Mouse (Mus musculus) adrenal gland, postnatal 25 days (tissue): Measurements from ENCODE around the gene Cyp4f16. TPM values are rescaled to one million over a fixed set of nuclear protein-coding genes. Genes with fewer than 3 reads are reported as not detected.
"Not testable (repeated sequence)": the region's sequence is repeated elsewhere in the genome, so short reads cannot be mapped to it uniquely, and the experiment has no call there.

ENCODE experiments used
- DNase-seq: peaks from one replicate; pipeline ENCODE4 v3.0.0; 2021; ENCODE audit warnings: mixed read lengths
- total RNA-seq: library from RNA; stranded (reverse); gene quantifications from 2 replicates; pipeline ENCODE4 v1.2.3, GENCODE M21; 2021

Cyp4f16 gene
- total RNA-seq, 1 experiment from 2014 or later, result 16.1 TPM

DNA sequence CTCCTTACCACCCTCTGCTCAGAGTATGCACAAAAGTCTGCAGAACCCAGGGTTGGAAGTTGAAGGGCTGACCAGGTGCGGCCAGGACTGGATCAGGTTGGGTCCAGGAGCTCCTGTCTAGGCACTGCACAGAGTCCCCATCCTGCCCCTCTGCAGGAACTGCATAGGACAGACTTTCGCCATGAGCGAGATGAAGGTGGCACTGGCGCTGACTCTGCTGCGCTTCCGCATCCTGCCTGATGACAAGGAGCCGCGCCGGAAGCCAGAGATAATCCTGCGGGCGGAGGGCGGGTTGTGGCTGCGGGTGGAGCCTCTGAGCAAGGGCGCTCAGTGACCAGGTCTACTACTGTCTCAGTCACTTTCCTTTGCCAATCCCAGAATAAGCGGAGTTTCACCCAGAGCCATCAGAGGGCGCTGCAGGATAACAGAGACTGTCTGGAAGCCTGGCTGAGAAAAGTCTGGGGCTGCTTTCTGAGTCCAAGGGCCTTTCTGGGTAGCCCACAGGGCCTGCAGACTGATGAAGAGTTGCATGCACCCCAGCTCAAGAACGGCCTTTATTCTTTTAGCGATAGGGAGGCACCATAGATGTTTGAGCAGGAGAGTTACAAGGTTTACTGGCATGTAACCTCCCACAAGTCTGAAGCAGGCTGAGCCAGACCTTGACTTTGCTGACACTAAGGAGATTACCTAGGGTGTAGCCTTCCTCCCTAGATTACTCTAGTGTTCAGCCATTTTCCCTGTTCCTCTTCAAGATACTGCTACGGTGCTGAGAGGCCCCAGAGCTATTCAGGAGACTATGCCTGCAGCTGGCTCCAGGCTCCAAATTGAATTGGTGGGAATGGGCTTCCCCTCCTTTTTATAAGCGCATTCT is 14.8 kb downstream of the Cyp4f16 start:
- peak; percentile 79 for DNase-seq

DNA sequence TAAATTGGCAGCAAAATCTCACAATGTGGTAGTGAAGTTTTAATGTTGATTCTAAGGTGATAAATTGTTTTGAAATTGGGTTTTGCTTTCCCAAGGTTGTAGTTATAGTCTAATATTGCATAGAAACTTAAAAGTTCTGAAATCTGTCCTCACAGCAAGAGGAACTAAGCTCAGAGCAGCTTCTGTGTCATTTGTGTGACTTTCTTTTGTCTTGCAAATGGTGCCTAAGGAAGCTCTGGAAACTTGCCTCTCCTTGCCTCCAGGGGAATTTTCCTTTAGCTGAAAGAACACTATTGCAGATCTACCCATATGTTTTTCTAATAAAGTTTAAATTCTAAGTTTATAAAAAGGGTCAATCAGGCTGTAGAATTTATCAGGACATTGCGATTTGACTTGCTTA is 16.7 kb downstream of the Cyp4f16 start:
- not testable (repeated sequence) for DNase-seq

DNA sequence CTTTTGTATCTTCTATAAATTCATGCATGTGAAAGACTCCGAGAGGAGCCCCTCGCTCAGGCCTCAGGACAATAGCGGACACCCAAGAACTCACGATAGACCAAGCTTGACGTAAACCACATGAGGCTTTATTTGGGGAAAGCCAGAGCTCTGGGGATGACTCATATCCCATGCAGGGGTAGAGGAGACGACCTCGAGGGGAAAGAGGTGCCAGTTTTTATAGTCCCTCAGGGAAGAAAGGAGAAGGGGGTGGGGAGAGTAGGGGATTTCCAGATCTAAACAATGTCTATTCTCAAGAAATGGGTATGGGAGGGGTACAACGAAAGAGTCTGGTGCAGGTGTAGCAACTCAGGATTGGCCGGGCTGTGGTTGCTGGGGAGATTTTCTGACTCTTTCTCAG is 18.0 kb downstream of the Cyp4f16 start:
- DNase-seq, result not testable (repeated sequence)

DNA sequence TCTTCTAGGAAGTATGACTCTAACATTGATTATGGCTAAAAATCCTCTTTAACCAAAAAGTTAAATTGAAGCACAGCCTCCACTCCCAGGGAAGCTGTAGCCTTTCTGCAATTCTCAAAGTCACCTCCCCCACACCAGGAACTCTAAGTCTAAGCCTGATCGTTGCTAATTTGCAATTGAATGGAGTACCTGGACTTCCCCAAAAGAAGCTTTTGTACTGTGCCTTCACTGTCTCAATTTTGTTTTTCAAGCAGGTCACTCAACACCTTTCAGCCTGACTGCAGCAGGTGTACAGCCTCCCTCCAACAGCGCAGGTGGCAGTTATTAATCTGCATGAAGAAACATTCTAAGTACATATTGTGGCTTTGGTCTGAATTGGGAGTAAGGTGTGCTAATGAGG is 26.9 kb downstream of the Cyp4f16 start:
- not testable (repeated sequence) for DNase-seq

DNA sequence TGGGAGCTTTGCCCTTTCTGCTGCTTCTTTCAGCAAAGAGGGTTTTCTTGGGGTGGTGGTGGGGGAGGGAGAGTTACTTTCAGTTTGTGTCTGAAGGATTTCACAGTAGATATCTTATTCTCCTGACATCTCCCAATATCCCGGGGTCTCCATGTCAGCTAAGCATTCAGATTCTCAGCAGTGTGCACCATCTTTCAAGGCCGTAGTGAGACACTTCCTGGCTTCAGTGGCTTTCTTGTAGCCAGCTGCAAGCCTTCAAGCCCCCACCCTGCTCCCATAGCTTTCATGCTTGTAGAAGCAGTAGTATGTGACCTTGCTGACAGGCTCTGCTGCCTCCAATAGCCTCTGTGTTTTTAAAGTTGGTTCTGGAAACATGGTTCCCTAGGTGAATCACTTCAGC is 36.9 kb downstream of the Cyp4f16 start:
- DNase-seq, result not testable (repeated sequence)

DNA sequence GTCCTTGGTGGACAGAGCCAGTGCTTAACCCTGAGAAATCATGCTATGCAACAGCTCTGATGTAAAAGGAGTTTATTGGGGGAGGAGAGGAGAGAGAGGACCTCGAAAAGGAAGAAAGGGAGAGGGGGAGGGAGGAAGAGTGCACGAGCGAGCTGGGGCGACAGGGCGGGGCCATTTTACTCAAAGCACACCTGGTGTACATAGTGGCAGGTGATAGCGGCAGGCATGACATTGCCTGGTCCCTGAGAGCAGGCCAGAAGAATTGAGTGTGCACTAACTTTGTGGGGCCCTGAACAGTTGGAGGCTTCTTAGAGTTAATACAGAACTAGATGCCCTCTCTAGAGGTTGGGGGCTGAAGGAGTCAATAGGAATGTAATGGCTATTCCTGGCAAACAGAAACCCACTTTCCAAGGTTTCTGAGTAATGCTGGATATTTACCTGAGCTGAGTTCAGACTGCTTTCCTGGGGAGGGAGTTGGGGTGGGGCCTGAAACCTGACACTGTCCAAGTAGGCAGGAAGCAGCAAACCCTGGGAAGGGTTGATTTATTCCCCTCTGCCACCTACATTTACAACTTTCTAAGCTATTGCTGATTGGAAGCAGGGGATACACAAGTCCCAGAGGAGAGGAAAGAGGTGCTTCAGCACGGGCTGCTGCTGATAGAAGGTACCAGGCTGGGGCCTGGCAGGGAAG is 41.3 kb downstream of the Cyp4f16 start:
- DNase-seq, result no peak

DNA sequence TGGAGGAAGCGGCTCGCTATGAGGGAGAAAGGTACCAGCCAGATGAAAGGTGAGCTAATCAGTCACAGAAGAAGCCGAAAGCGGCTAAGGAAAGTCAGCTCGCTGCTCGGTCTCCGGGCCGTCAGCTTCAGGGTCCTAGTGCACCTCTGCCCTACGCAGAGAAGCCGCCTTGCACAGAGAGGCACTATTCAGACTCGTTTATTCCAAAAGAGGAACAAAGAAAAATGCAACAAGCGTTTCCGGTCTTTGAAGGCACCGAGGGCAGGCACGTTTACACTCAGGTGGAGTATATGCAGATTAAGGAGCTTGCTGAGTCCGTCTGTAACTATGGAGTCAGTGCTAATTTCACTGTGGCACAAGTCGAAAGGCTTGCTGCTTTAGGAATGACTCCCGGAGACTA is 60.1 kb downstream of the Cyp4f16 start:
- DNase-seq, result no peak

Other genes starting within 250 kb of the Cyp4f16 start
- gene Akap8, start 215.3 kb upstream of the Cyp4f16 start, total RNA-seq, result 85.2 and 89.0 TPM in 2 replicates
- gene Akap8l, start 186.0 kb upstream of the Cyp4f16 start, total RNA-seq, result 163 and 192 TPM in 2 replicates
- gene Wiz, start 147.1 kb upstream of the Cyp4f16 start, total RNA-seq, result 55.4 and 58.3 TPM in 2 replicates
- 0.57 and 1.2 TPM in 2 replicates for gene Rasal3, start 133.0 kb upstream of the Cyp4f16 start, total RNA-seq
- gene Pglyrp2, start 112.4 kb upstream of the Cyp4f16 start, total RNA-seq, result 0.12 and 0.57 TPM in 2 replicates
- not detected in 2 replicates for gene Cyp4f39, start 83.8 kb upstream of the Cyp4f16 start, total RNA-seq
- gene Cyp4f17, start 30.5 kb upstream of the Cyp4f16 start, total RNA-seq, result 8.3 and 9.4 TPM in 2 replicates
- not detected in 2 replicates for gene Cyp4f37, start 84.8 kb downstream of the Cyp4f16 start, total RNA-seq
- not detected in 2 replicates for gene Cyp4f40, start 122.3 kb downstream of the Cyp4f16 start, total RNA-seq
- 1.9 and 2.0 TPM in 2 replicates for gene Cyp4f15, start 149.1 kb downstream of the Cyp4f16 start, total RNA-seq